Mouse (Mus musculus) stomach, embryonic 14.5 days (tissue): ENCODE results near the gene Hoxc6. TPM values are rescaled to one million over a fixed set of nuclear protein-coding genes. Genes with fewer than 3 reads are reported as not detected.

Experiments used
- ATAC-seq: fragments of 200-750 bp; cut with Nextera tagmentation; 2 replicates; pipeline ENCODE4 v1.8.0; 2017; ENCODE audit warnings: low read depth, moderate TSS enrichment; ENCODE audit not compliant: insufficient number of reproducible peaks, insufficient read depth, low FRiP score
- H3K27ac ChIP-seq: fragments of 300-500 bp; sonication (generic); 2 replicates; pipeline ENCODE4 v1.5.1; 2014; ENCODE audit warnings: mild to moderate bottlenecking, low read length, moderate library complexity, mixed read lengths
- H3K27me3 ChIP-seq: fragments of 300-500 bp; sonication (generic); 2 replicates; pipeline ENCODE4 v1.6.1; 2014; ENCODE audit warnings: low read length, control low read depth, mixed read lengths; ENCODE audit not compliant: control insufficient read depth, insufficient read depth
- H3K36me3 ChIP-seq: fragments of 300-500 bp; sonication (generic); 2 replicates; pipeline ENCODE4 v1.6.1; 2014; ENCODE audit warnings: mild to moderate bottlenecking, control low read depth, low read length, moderate library complexity, mixed read lengths; ENCODE audit not compliant: control insufficient read depth, insufficient read depth
- H3K4me1 ChIP-seq: fragments of 300-500 bp; sonication (generic); 2 replicates; pipeline ENCODE4 v1.6.1; 2014; ENCODE audit warnings: low read length, control low read depth, mixed read lengths; ENCODE audit not compliant: control insufficient read depth, insufficient read depth
- H3K4me2 ChIP-seq: fragments of 300-500 bp; sonication (generic); replicated peaks from 2 replicates; pipeline ENCODE4 v1.6.1; 2014; ENCODE audit warnings: low read depth, low read length, control low read depth
- H3K4me3 ChIP-seq: fragments of 300-500 bp; sonication (generic); 2 replicates; pipeline ENCODE4 v1.5.1; 2014; ENCODE audit warnings: low read depth, low read length, control low read depth
- H3K9ac ChIP-seq: fragments of 300-500 bp; sonication (generic); replicated peaks from 2 replicates; pipeline ENCODE4 v1.6.1; 2014; ENCODE audit warnings: low read depth, mild to moderate bottlenecking, control low read depth, low read length, moderate library complexity, mixed read lengths
- H3K9me3 ChIP-seq: fragments of 300-500 bp; sonication (generic); 2 replicates; pipeline ENCODE4 v1.6.1; 2016; ENCODE audit warnings: low read depth, low read length, control low read depth; ENCODE audit not compliant: control insufficient read depth
- whole genome bisulfite sequencing: fragments of 180-500 bp; shearing (Covaris S2); extraction: QIAGEN DNeasy Blood & Tissue Kit; methylation state at CpG from one replicate; pipeline ENCODE4 v1.1.7; 2014; 5-methylcytosine and 5-hydroxymethylcytosine counted together
- polyA plus RNA-seq: library from polyadenylated mRNA; unstranded; fragments of >200 nt; fragmentation: Nextera tagmentation; extraction: Ambion mirVana; gene quantifications from 2 replicates; pipeline ENCODE4 v1.2.1, GENCODE M21; 2014

Gene Hoxc6
- polyA plus RNA-seq, 1 experiment from 2014 or later: 4.8 TPM

DNA sequence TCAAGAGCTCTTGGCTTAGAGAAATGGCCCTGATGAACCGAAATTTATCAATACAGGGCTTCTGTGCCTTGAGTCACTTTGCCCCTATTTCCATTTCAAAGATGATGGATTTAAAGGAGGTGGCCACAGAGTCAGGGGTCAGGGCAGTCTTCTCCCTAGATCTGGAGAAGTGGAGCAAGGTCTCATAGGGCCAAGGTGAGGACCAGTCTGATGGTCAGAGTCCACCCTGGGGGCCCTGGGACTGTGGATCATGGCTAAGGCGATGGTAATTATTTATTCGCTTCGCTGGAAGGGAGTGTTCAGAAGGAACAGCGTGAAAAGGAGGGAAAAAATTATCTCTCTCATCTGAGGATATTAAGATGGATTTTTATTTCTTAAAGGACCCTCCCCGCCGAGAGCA is 23.0 kb upstream of the Hoxc6 start:
- WGBS: 5% methylated on average over 7 of the region's 7 CpGs
- Histone ChIP-seq H3K9ac (no peak overlapping the region), H3K27me3 (peaks cover 85% of the 10 kb centered on the region), H3K27ac (no peak overlapping the region), H3K36me3 (no peaks in the 10 kb centered on the region), H3K4me2 (no peak overlapping the region), H3K4me1 (no peaks in the 10 kb centered on the region), H3K4me3 (no peak overlapping the region), H3K9me3 (no peaks in the 10 kb centered on the region)
- no peak for ATAC-seq

DNA sequence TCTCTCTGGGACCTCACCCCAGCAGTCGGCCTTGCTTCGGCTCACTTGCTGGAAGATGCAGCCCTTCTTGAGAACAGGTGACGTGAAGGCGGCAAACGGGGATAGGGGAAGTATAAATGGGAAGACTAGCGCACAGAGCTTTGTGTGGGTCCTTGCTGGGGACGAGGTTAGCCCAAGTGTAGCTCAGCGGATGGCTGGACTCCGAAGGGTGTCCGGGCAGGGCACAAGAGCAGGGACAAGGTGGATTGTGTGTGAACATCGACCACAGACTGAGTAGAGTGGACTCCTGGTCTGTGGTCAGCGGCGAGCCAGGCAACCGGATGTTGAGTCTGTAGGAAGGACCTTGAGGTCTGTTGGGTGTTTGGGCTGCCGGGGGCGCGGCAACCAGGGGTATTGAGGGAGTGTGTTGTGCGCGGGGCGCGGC is 22.4 kb upstream of the Hoxc6 start:
- Histone ChIP-seq H3K27ac (no peak overlapping the region), H3K27me3 (peaks cover 85% of the 10 kb centered on the region), H3K36me3 (no peaks in the 10 kb centered on the region), H3K4me1 (no peaks in the 10 kb centered on the region), H3K4me2 (no peak overlapping the region), H3K4me3 (no peak overlapping the region), H3K9me3 (no peaks in the 10 kb centered on the region), H3K9ac (no peak overlapping the region)
- no peak for ATAC-seq
- WGBS: 1% methylated on average over 21 of the region's 21 CpGs

- Histone ChIP-seq H3K4me2 (no peak within 1 kb of the TSS), H3K27ac (no peak within 1 kb of the TSS)
Measured at GRCm38 (mm10) chr15:102976171-102976570, 21.9 kb upstream of the Hoxc6 start, which contains the start of gene Hoxc9. Hoxc9 (plus strand) TSS chr15:102976439.

GRCm38 (mm10) chr15:102976631-102977422 is 21.2 kb upstream of the Hoxc6 start:
- Histone ChIP-seq H3K27me3 (peaks cover 84% of the 10 kb centered on the region), H3K9me3 (no peaks in the 10 kb centered on the region)

More at GRCm38 (mm10) chr15:102976171-102976570, 21.9 kb upstream of the Hoxc6 start, which contains the start of gene Hoxc9:
- H3K9ac ChIP-seq: no peak within 1 kb of the TSS
- ATAC-seq: no peak
- H3K27me3 ChIP-seq: peaks cover 86% of the 10 kb centered on the region
- H3K9me3 ChIP-seq: no peaks in the 10 kb centered on the region
- H3K4me1 ChIP-seq: no peaks in the 10 kb centered on the region
- H3K4me3 ChIP-seq: no peak within 1 kb of the TSS; the same call in 1 of the 2 replicates
- no peaks in the 10 kb centered on the region for H3K36me3 ChIP-seq
- 2% methylated on average over 12 of the region's 20 CpGs for WGBS

DNA sequence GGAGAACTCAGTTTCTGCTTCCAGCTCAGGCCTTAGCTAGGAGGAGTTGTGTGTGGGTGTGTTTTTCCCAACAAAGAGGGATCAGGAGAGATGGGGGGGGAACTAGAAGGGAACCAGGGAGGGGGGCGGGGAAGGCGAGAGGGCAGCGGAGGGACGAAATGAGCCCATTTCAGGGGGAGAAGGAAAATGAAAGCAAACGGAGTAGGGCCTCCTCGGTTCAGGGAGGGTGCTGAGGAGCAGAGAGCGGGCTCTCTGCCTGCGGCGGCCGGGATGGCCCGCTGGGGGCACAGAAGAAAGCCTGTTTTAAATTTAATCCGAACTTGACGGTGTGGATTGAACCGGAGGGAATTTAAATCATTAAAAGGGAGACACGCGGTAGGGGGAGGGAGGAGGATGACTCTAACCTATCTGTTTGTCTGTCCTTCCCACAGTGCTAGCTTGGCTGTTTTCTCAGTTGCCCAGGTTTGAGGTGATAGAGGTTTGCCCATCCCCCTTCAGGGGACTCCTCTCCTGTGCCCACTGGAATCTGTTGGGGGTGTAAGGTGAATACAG is 20.6 kb upstream of the Hoxc6 start:
- Histone ChIP-seq H3K27ac (no peak overlapping the region), H3K4me3 (no peak overlapping the region; the same call in 1 of the 2 replicates), H3K9ac (no peak overlapping the region), H3K36me3 (no peaks in the 10 kb centered on the region), H3K9me3 (no peaks in the 10 kb centered on the region), H3K27me3 (peaks cover 78% of the 10 kb centered on the region), H3K4me1 (0 out of 2 replicates have a peak, but pooled peaks cover 2% of the 10 kb centered on the region), H3K4me2 (no peak overlapping the region)
- no peak for ATAC-seq
- WGBS: 3% methylated on average over 16 of the region's 16 CpGs

More at GRCm38 (mm10) chr15:102976631-102977422, 21.2 kb upstream of the Hoxc6 start:
- no peak for ATAC-seq
- Histone ChIP-seq H3K4me2 (no peak overlapping the region), H3K4me3 (no peak overlapping the region; the same call in 1 of the 2 replicates), H3K36me3 (no peaks in the 10 kb centered on the region), H3K27ac (no peak overlapping the region), H3K4me1 (0 out of 2 replicates have a peak, but pooled peaks cover 2% of the 10 kb centered on the region), H3K9ac (no peak overlapping the region)
- 1% methylated on average over 37 of the region's 37 CpGs for WGBS

GRCm38 (mm10) chr15:102978615-102979515 is 19.2 kb upstream of the Hoxc6 start:
- H3K9ac ChIP-seq: no peak overlapping the region
- H3K27ac ChIP-seq: no peak overlapping the region
- H3K4me3 ChIP-seq: no peak overlapping the region
- no peak overlapping the region for H3K4me2 ChIP-seq
- 0 out of 2 replicates have a peak, but pooled peaks cover 2% of the 10 kb centered on the region for H3K4me1 ChIP-seq
- peaks cover 74% of the 10 kb centered on the region for H3K27me3 ChIP-seq
- 6% methylated on average over 13 of the region's 13 CpGs for WGBS
- ATAC-seq: no peak
- no peaks in the 10 kb centered on the region for H3K36me3 ChIP-seq
- no peaks in the 10 kb centered on the region for H3K9me3 ChIP-seq

- Histone ChIP-seq H3K9ac (no peak overlapping the region), H3K27ac (no peak overlapping the region), H3K36me3 (no peaks in the 10 kb centered on the region), H3K9me3 (no peaks in the 10 kb centered on the region), H3K4me3 (no peak overlapping the region), H3K4me2 (no peak overlapping the region), H3K4me1 (0 out of 2 replicates have a peak, but pooled peaks cover 2% of the 10 kb centered on the region), H3K27me3 (peaks cover 72% of the 10 kb centered on the region)
- no peak for ATAC-seq
- WGBS: 4% methylated on average over 1 of the region's 1 CpGs
Measured at GRCm38 (mm10) chr15:102979936-102980335, 18.1 kb upstream of the Hoxc6 start.

DNA sequence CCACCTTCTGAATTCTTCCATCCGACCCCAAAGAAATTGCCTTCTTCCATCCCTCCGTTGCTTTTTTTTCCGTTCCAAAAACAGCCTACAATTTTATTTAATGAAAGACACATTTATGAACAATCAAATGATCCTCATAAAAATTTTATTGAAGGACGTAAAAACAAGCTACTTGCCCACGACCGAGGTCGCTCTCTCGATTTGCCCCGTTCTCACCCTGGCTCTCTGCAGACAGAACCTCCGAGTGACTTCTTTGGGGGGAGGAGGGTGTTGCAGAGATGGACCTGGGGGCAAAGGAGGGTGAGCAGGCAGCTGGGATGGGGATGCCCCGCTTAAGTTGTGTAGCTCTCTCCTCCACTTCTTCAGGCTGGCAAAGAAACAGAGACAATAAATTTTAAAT is 17.7 kb upstream of the Hoxc6 start:
- H3K27ac ChIP-seq: no peak overlapping the region
- ATAC-seq: no peak
- H3K4me2 ChIP-seq: no peak overlapping the region
- no peak overlapping the region for H3K9ac ChIP-seq
- H3K4me1 ChIP-seq: 0 out of 2 replicates have a peak, but pooled peaks cover 2% of the 10 kb centered on the region
- no peak overlapping the region for H3K4me3 ChIP-seq
- WGBS: 5% methylated on average over 11 of the region's 11 CpGs
- H3K36me3 ChIP-seq: no peaks in the 10 kb centered on the region
- H3K27me3 ChIP-seq: peaks cover 73% of the 10 kb centered on the region
- H3K9me3 ChIP-seq: no peaks in the 10 kb centered on the region
